Mouse (Mus musculus) CD8-positive naive resting alpha-beta T cell, adult 2 months (primary cell): ENCODE results near the gene Pnck.

Experiments
- DNase-seq, 2 experiments: peaks; one replicate each; pipeline ENCODE4 v3.0.0; 2022; ENCODE audit warnings: low read depth in 2 of 2, low spot score in 2 of 2

Pnck gene

GRCm38 (mm10) chrX:73639901-73640469 is 19.9 kb downstream of the Pnck start:
- no peak for DNase-seq

GRCm38 (mm10) chrX:73639255-73639675 is 20.7 kb downstream of the Pnck start, which contains the start of gene Dusp9:
Dusp9 (plus strand) TSS chrX:73639419.
- DNase-seq, result no peak

- no peak for DNase-seq
Measured at GRCm38 (mm10) chrX:73637415-73637814, 22.5 kb downstream of the Pnck start.

- DNase-seq, result no peak
Measured at GRCm38 (mm10) chrX:73635425-73635824, 24.5 kb downstream of the Pnck start.

GRCm38 (mm10) chrX:73626981-73627380 is 32.9 kb downstream of the Pnck start:
- DNase-seq, result no peak

- DNase-seq, result no peak
Measured at GRCm38 (mm10) chrX:73619890-73620289, 40.0 kb downstream of the Pnck start.

- no peak for DNase-seq
Measured at GRCm38 (mm10) chrX:73619401-73619800, 40.5 kb downstream of the Pnck start.

- no peak for DNase-seq
Measured at GRCm38 (mm10) chrX:73615876-73616275, 44.0 kb downstream of the Pnck start.

- DNase-seq, result no peak
Measured at GRCm38 (mm10) chrX:73613665-73614064, 46.3 kb downstream of the Pnck start.
